Mouse (Mus musculus) E14TG2a.4 (cell line): ENCODE results near the gene H1fnt.

Source experiments
- CTCF ChIP-seq: conservative IDR thresholded peaks from 2 replicates; pipeline ENCODE4 v1.5.1; 2014; ENCODE audit warnings: low read length
- NANOG ChIP-seq: IDR thresholded peaks from 2 replicates; pipeline ENCODE4 v1.6.1; 2014; ENCODE audit warnings: borderline replicate concordance, low read length, mixed read lengths
- POU5F1 ChIP-seq: IDR thresholded peaks from 2 replicates; pipeline ENCODE4 v1.6.1; 2014; ENCODE audit warnings: low read length, borderline replicate concordance

- TF ChIP-seq CTCF (no peak), POU5F1 (no peak), NANOG (no peak)
Observed at GRCm38 (mm10) chr15:98256271-98256670, 822 bp downstream of the H1fnt start.
